Mouse (Mus musculus): ENCODE results near the gene Cdh12. TPM values are rescaled to one million over a fixed set of nuclear protein-coding genes. Genes with fewer than 3 reads are reported as not detected.
"Not testable (repeated sequence)": the region's sequence is repeated elsewhere in the genome, so short reads cannot be mapped to it uniquely, and the experiment has no call there.

The Cdh12 gene
- polyA plus RNA-seq, 1 experiment: not detected

GRCm38 (mm10) chr15:20462500-20462899 is 13.4 kb downstream of the Cdh12 start:
- H3K27ac ChIP-seq (ENCODE audit: control insufficient read depth, insufficient read depth, low read length): no peak overlapping the region
- 80% methylated on average over 3 of the region's 3 CpGs for WGBS
- TF ChIP-seq POLR2A (IDR thresholded peaks at IDR 0.05; ENCODE audit: control insufficient read depth, extremely low read depth, insufficient read depth, low read length, poor library complexity): no peak
- no peak for TF ChIP-seq CTCF (IDR thresholded peaks at IDR 0.05; ENCODE audit: borderline replicate concordance, control insufficient read depth, extremely low read depth, insufficient read depth, low read length, poor library complexity)

GRCm38 (mm10) chr15:20463601-20464000 is 14.5 kb downstream of the Cdh12 start:
- Histone ChIP-seq H3K4me3 (ENCODE audit: control insufficient read depth, insufficient read depth, low read length) (no peak overlapping the region), H3K36me3 (ENCODE audit: control insufficient read depth, insufficient read depth, low read length) (no peaks in the 10 kb centered on the region), H3K4me1 (replicated peaks; ENCODE audit: control insufficient read depth, insufficient read depth, low read length) (no peaks in the 10 kb centered on the region), H3K27me3 (ENCODE audit: control insufficient read depth, insufficient read depth, low read length) (no peaks in the 10 kb centered on the region), H3K27ac (ENCODE audit: control insufficient read depth, insufficient read depth, low read length) (no peak overlapping the region)
- TF ChIP-seq CTCF (IDR thresholded peaks at IDR 0.05; ENCODE audit: borderline replicate concordance, control insufficient read depth, extremely low read depth, insufficient read depth, low read length, poor library complexity) (no peak), POLR2A (IDR thresholded peaks at IDR 0.05; ENCODE audit: control insufficient read depth, extremely low read depth, insufficient read depth, low read length, poor library complexity) (no peak)
- DNase-seq: no peak
- 73% methylated on average over 1 of the region's 1 CpGs for WGBS

More at GRCm38 (mm10) chr15:20462500-20462899, 13.4 kb downstream of the Cdh12 start:
- DNase-seq: no peak
- H3K4me1 ChIP-seq (replicated peaks; ENCODE audit: control insufficient read depth, insufficient read depth, low read length): no peaks in the 10 kb centered on the region
- H3K36me3 ChIP-seq (ENCODE audit: control insufficient read depth, insufficient read depth, low read length): no peaks in the 10 kb centered on the region
- no peak overlapping the region for H3K4me3 ChIP-seq (ENCODE audit: control insufficient read depth, insufficient read depth, low read length)
- no peaks in the 10 kb centered on the region for H3K27me3 ChIP-seq (ENCODE audit: control insufficient read depth, insufficient read depth, low read length)

- Histone ChIP-seq H3K4me1 (replicated peaks; ENCODE audit: control insufficient read depth, insufficient read depth, low read length) (no peaks in the 10 kb centered on the region), H3K27me3 (ENCODE audit: control insufficient read depth, insufficient read depth, low read length) (no peaks in the 10 kb centered on the region), H3K36me3 (ENCODE audit: control insufficient read depth, insufficient read depth, low read length) (no peaks in the 10 kb centered on the region), H3K4me3 (ENCODE audit: control insufficient read depth, insufficient read depth, low read length) (no peak overlapping the region), H3K27ac (ENCODE audit: control insufficient read depth, insufficient read depth, low read length) (no peak overlapping the region)
- WGBS: 96% methylated on average over 4 of the region's 4 CpGs
- DNase-seq: no peak
- TF ChIP-seq POLR2A (IDR thresholded peaks at IDR 0.05; ENCODE audit: control insufficient read depth, extremely low read depth, insufficient read depth, low read length, poor library complexity): no peak
- no peak for TF ChIP-seq CTCF (IDR thresholded peaks at IDR 0.05; ENCODE audit: borderline replicate concordance, control insufficient read depth, extremely low read depth, insufficient read depth, low read length, poor library complexity)
Observed at GRCm38 (mm10) chr15:20550979-20551378, 101.9 kb downstream of the Cdh12 start.

GRCm38 (mm10) chr15:20571012-20571411 is 121.9 kb downstream of the Cdh12 start:
- H3K4me3 ChIP-seq (ENCODE audit: control insufficient read depth, insufficient read depth, low read length): no peak overlapping the region
- no peaks in the 10 kb centered on the region for H3K36me3 ChIP-seq (ENCODE audit: control insufficient read depth, insufficient read depth, low read length)
- H3K27ac ChIP-seq (ENCODE audit: control insufficient read depth, insufficient read depth, low read length): no peak overlapping the region
- 90% methylated on average over 4 of the region's 4 CpGs for WGBS
- TF ChIP-seq CTCF (IDR thresholded peaks at IDR 0.05; ENCODE audit: borderline replicate concordance, control insufficient read depth, extremely low read depth, insufficient read depth, low read length, poor library complexity): no peak
- TF ChIP-seq POLR2A (IDR thresholded peaks at IDR 0.05; ENCODE audit: control insufficient read depth, extremely low read depth, insufficient read depth, low read length, poor library complexity): no peak
- DNase-seq: no peak
- no peaks in the 10 kb centered on the region for H3K27me3 ChIP-seq (ENCODE audit: control insufficient read depth, insufficient read depth, low read length)
- no peaks in the 10 kb centered on the region for H3K4me1 ChIP-seq (replicated peaks; ENCODE audit: control insufficient read depth, insufficient read depth, low read length)

- Histone ChIP-seq H3K27ac (ENCODE audit: control insufficient read depth, insufficient read depth, low read length) (no peak overlapping the region), H3K27me3 (ENCODE audit: control insufficient read depth, insufficient read depth, low read length) (no peaks in the 10 kb centered on the region), H3K4me3 (ENCODE audit: control insufficient read depth, insufficient read depth, low read length) (no peak overlapping the region), H3K4me1 (replicated peaks; ENCODE audit: control insufficient read depth, insufficient read depth, low read length) (no peaks in the 10 kb centered on the region), H3K36me3 (ENCODE audit: control insufficient read depth, insufficient read depth, low read length) (no peaks in the 10 kb centered on the region)
- 69% methylated on average over 5 of the region's 5 CpGs for WGBS
- DNase-seq: no peak
- no peak for TF ChIP-seq CTCF (IDR thresholded peaks at IDR 0.05; ENCODE audit: borderline replicate concordance, control insufficient read depth, extremely low read depth, insufficient read depth, low read length, poor library complexity)
Observed at GRCm38 (mm10) chr15:20582567-20583075, 133.6 kb downstream of the Cdh12 start.

- 87% methylated on average over 5 of the region's 5 CpGs for WGBS
- no peaks in the 10 kb centered on the region for H3K27me3 ChIP-seq (ENCODE audit: control insufficient read depth, insufficient read depth, low read length)
- no peak overlapping the region for H3K4me3 ChIP-seq (ENCODE audit: control insufficient read depth, insufficient read depth, low read length)
- no peak for DNase-seq
- H3K4me1 ChIP-seq (replicated peaks; ENCODE audit: control insufficient read depth, insufficient read depth, low read length): no peaks in the 10 kb centered on the region
- TF ChIP-seq CTCF (IDR thresholded peaks at IDR 0.05; ENCODE audit: borderline replicate concordance, control insufficient read depth, extremely low read depth, insufficient read depth, low read length, poor library complexity): no peak
- TF ChIP-seq POLR2A (IDR thresholded peaks at IDR 0.05; ENCODE audit: control insufficient read depth, extremely low read depth, insufficient read depth, low read length, poor library complexity): no peak
- H3K36me3 ChIP-seq (ENCODE audit: control insufficient read depth, insufficient read depth, low read length): no peaks in the 10 kb centered on the region
- H3K27ac ChIP-seq (ENCODE audit: control insufficient read depth, insufficient read depth, low read length): no peak overlapping the region
Observed at GRCm38 (mm10) chr15:20591599-20591998, 142.5 kb downstream of the Cdh12 start.

- not testable (repeated sequence) for H3K36me3 ChIP-seq (ENCODE audit: control insufficient read depth, insufficient read depth, low read length); H3K4me3 ChIP-seq (ENCODE audit: control insufficient read depth, insufficient read depth, low read length); H3K27me3 ChIP-seq (ENCODE audit: control insufficient read depth, insufficient read depth, low read length); H3K27ac ChIP-seq (ENCODE audit: control insufficient read depth, insufficient read depth, low read length); DNase-seq; H3K4me1 ChIP-seq (replicated peaks; ENCODE audit: control insufficient read depth, insufficient read depth, low read length)
- WGBS: 78% methylated on average over 3 of the region's 3 CpGs
Observed at GRCm38 (mm10) chr15:20605751-20606150, 156.7 kb downstream of the Cdh12 start.

All from thymus, adult 2 months (tissue).